Mouse (Mus musculus): ENCODE data around the gene Rapgef5. TPM values are rescaled to one million over a fixed set of nuclear protein-coding genes. Genes with fewer than 3 reads are reported as not detected.
"Not testable (repeated sequence)": the region's sequence is repeated elsewhere in the genome, so short reads cannot be mapped to it uniquely, and the experiment has no call there.

Gene Rapgef5
- polyA plus RNA-seq, 1 experiment from 2014 or later: 15.2 TPM

GRCm38 (mm10) chr12:117781360-117781759 is 265.1 kb downstream of the Rapgef5 start:
- no peak overlapping the region for H3K4me3 ChIP-seq (ENCODE audit: low read length)
- no peak for ATAC-seq (replicated peaks; ENCODE audit: extremely low read depth, insufficient read depth, low FRiP score)
- no peaks in the 10 kb centered on the region for H3K36me3 ChIP-seq (ENCODE audit: control insufficient read depth, insufficient read depth)
- H3K9me3 ChIP-seq (replicated peaks; ENCODE audit: control insufficient read depth, low read length): no peaks in the 10 kb centered on the region
- no peak overlapping the region for H3K27ac ChIP-seq (ENCODE audit: low read length)
- no peaks in the 10 kb centered on the region for H3K27me3 ChIP-seq (ENCODE audit: control insufficient read depth, insufficient read depth, low read length)
- no peak overlapping the region for H3K9ac ChIP-seq (ENCODE audit: low read length)
- no peak overlapping the region for H3K4me2 ChIP-seq (ENCODE audit: low read depth, low read length)
- H3K4me1 ChIP-seq (ENCODE audit: control insufficient read depth, insufficient read depth, low read length): no peaks in the 10 kb centered on the region
- 43% methylated on average over 2 of the region's 2 CpGs for WGBS

- no peaks in the 10 kb centered on the region for H3K9me3 ChIP-seq (replicated peaks; ENCODE audit: control insufficient read depth, low read length)
- no peak overlapping the region for H3K9ac ChIP-seq (ENCODE audit: low read length)
- no peaks in the 10 kb centered on the region for H3K36me3 ChIP-seq (ENCODE audit: control insufficient read depth, insufficient read depth)
- WGBS: 63% methylated on average over 1 of the region's 1 CpGs
- H3K4me2 ChIP-seq (ENCODE audit: low read depth, low read length): no peak overlapping the region
- H3K4me1 ChIP-seq (ENCODE audit: control insufficient read depth, insufficient read depth, low read length): no peaks in the 10 kb centered on the region
- H3K27me3 ChIP-seq (ENCODE audit: control insufficient read depth, insufficient read depth, low read length): 0 out of 2 replicates have a peak, but pooled peaks cover 4% of the 10 kb centered on the region
- no peak overlapping the region for H3K27ac ChIP-seq (ENCODE audit: low read length)
- no peak overlapping the region for H3K4me3 ChIP-seq (ENCODE audit: low read length)
- no peak for ATAC-seq (replicated peaks; ENCODE audit: extremely low read depth, insufficient read depth, low FRiP score)
Measured at GRCm38 (mm10) chr12:117783426-117783825, 267.1 kb downstream of the Rapgef5 start.

- 0 out of 2 replicates have a peak, but pooled peaks cover 4% of the 10 kb centered on the region for H3K27me3 ChIP-seq (ENCODE audit: control insufficient read depth, insufficient read depth, low read length)
- no peak for ATAC-seq (replicated peaks; ENCODE audit: extremely low read depth, insufficient read depth, low FRiP score)
- no peaks in the 10 kb centered on the region for H3K9me3 ChIP-seq (replicated peaks; ENCODE audit: control insufficient read depth, low read length)
- H3K27ac ChIP-seq (ENCODE audit: low read length): no peak overlapping the region
- H3K4me1 ChIP-seq (ENCODE audit: control insufficient read depth, insufficient read depth, low read length): no peaks in the 10 kb centered on the region
- no peak overlapping the region for H3K4me2 ChIP-seq (ENCODE audit: low read depth, low read length)
- 38% methylated on average over 6 of the region's 6 CpGs for WGBS
- H3K9ac ChIP-seq (ENCODE audit: low read length): no peak overlapping the region
- no peaks in the 10 kb centered on the region for H3K36me3 ChIP-seq (ENCODE audit: control insufficient read depth, insufficient read depth)
- no peak overlapping the region for H3K4me3 ChIP-seq (ENCODE audit: low read length)
Measured at GRCm38 (mm10) chr12:117786621-117787020, 270.3 kb downstream of the Rapgef5 start.

GRCm38 (mm10) chr12:117788513-117789011 is 272.3 kb downstream of the Rapgef5 start:
- WGBS: 11% methylated on average over 24 of the region's 24 CpGs
- Histone ChIP-seq H3K27me3 (ENCODE audit: control insufficient read depth, insufficient read depth, low read length) (0 out of 2 replicates have a peak, but pooled peaks cover 4% of the 10 kb centered on the region), H3K36me3 (ENCODE audit: control insufficient read depth, insufficient read depth) (no peaks in the 10 kb centered on the region), H3K4me1 (ENCODE audit: control insufficient read depth, insufficient read depth, low read length) (no peaks in the 10 kb centered on the region), H3K4me2 (ENCODE audit: low read depth, low read length) (peak overlapping the region; percentile 66), H3K9ac (ENCODE audit: low read length) (peak overlapping the region; percentile 34; the same call in 1 of the 2 replicates), H3K27ac (ENCODE audit: low read length) (no peak overlapping the region), H3K4me3 (ENCODE audit: low read length) (peak overlapping the region; percentile 39), H3K9me3 (replicated peaks; ENCODE audit: control insufficient read depth, low read length) (no peaks in the 10 kb centered on the region)
- no peak for ATAC-seq (replicated peaks; ENCODE audit: extremely low read depth, insufficient read depth, low FRiP score)

GRCm38 (mm10) chr12:117789017-117789416 is 272.7 kb downstream of the Rapgef5 start:
- H3K9ac ChIP-seq (ENCODE audit: low read length): no peak overlapping the region
- 46% methylated on average over 7 of the region's 7 CpGs for WGBS
- no peaks in the 10 kb centered on the region for H3K9me3 ChIP-seq (replicated peaks; ENCODE audit: control insufficient read depth, low read length)

GRCm38 (mm10) chr12:117795303-117795702 is 279.0 kb downstream of the Rapgef5 start:
- 74% methylated on average over 4 of the region's 4 CpGs for WGBS
- no peaks in the 10 kb centered on the region for H3K4me1 ChIP-seq (ENCODE audit: control insufficient read depth, insufficient read depth, low read length)
- no peaks in the 10 kb centered on the region for H3K36me3 ChIP-seq (ENCODE audit: control insufficient read depth, insufficient read depth)
- no peak overlapping the region for H3K27ac ChIP-seq (ENCODE audit: low read length)
- no peaks in the 10 kb centered on the region for H3K9me3 ChIP-seq (replicated peaks; ENCODE audit: control insufficient read depth, low read length)
- H3K4me2 ChIP-seq (ENCODE audit: low read depth, low read length): no peak overlapping the region
- no peak overlapping the region for H3K4me3 ChIP-seq (ENCODE audit: low read length)
- no peak overlapping the region for H3K9ac ChIP-seq (ENCODE audit: low read length)
- H3K27me3 ChIP-seq (ENCODE audit: control insufficient read depth, insufficient read depth, low read length): no peaks in the 10 kb centered on the region
- no peak for ATAC-seq (replicated peaks; ENCODE audit: extremely low read depth, insufficient read depth, low FRiP score)

More at GRCm38 (mm10) chr12:117789017-117789416, 272.7 kb downstream of the Rapgef5 start:
- Histone ChIP-seq H3K27me3 (ENCODE audit: control insufficient read depth, insufficient read depth, low read length) (0 out of 2 replicates have a peak, but pooled peaks cover 4% of the 10 kb centered on the region), H3K4me1 (ENCODE audit: control insufficient read depth, insufficient read depth, low read length) (no peaks in the 10 kb centered on the region), H3K4me3 (ENCODE audit: low read length) (no peak overlapping the region; the same call in 1 of the 2 replicates), H3K4me2 (ENCODE audit: low read depth, low read length) (peak overlapping the region; percentile 66; the same call in 1 of the 2 replicates), H3K36me3 (ENCODE audit: control insufficient read depth, insufficient read depth) (no peaks in the 10 kb centered on the region), H3K27ac (ENCODE audit: low read length) (no peak overlapping the region)
- ATAC-seq (replicated peaks; ENCODE audit: extremely low read depth, insufficient read depth, low FRiP score): no peak

- not testable (repeated sequence) for H3K4me1 ChIP-seq (ENCODE audit: control insufficient read depth, insufficient read depth, low read length); H3K27ac ChIP-seq (ENCODE audit: low read length); H3K9me3 ChIP-seq (replicated peaks; ENCODE audit: control insufficient read depth, low read length); H3K36me3 ChIP-seq (ENCODE audit: control insufficient read depth, insufficient read depth); ATAC-seq (replicated peaks; ENCODE audit: extremely low read depth, insufficient read depth, low FRiP score); H3K27me3 ChIP-seq (ENCODE audit: control insufficient read depth, insufficient read depth, low read length); H3K4me2 ChIP-seq (ENCODE audit: low read depth, low read length); H3K9ac ChIP-seq (ENCODE audit: low read length); H3K4me3 ChIP-seq (ENCODE audit: low read length)
- no CpG with 5 or more reads among the region's 6 CpGs for WGBS
Measured at GRCm38 (mm10) chr12:117803989-117804388, 287.7 kb downstream of the Rapgef5 start, which contains the start of gene Cdca7l. Gene Cdca7l, plus strand, starts transcription at chr12:117804289.

GRCm38 (mm10) chr12:117805576-117805975 is 289.3 kb downstream of the Rapgef5 start:
- H3K4me3 ChIP-seq (ENCODE audit: low read length): no peak overlapping the region
- no peak overlapping the region for H3K9ac ChIP-seq (ENCODE audit: low read length)
- H3K4me1 ChIP-seq (ENCODE audit: control insufficient read depth, insufficient read depth, low read length): no peaks in the 10 kb centered on the region
- H3K9me3 ChIP-seq (replicated peaks; ENCODE audit: control insufficient read depth, low read length): no peaks in the 10 kb centered on the region
- no peak overlapping the region for H3K4me2 ChIP-seq (ENCODE audit: low read depth, low read length)
- WGBS: 75% methylated on average over 4 of the region's 4 CpGs
- no peak overlapping the region for H3K27ac ChIP-seq (ENCODE audit: low read length)
- H3K27me3 ChIP-seq (ENCODE audit: control insufficient read depth, insufficient read depth, low read length): peaks cover 2% of the 10 kb centered on the region; the same call in 1 of the 2 replicates
- no peaks in the 10 kb centered on the region for H3K36me3 ChIP-seq (ENCODE audit: control insufficient read depth, insufficient read depth)
- ATAC-seq (replicated peaks; ENCODE audit: extremely low read depth, insufficient read depth, low FRiP score): no peak

GRCm38 (mm10) chr12:117806007-117806451 is 289.8 kb downstream of the Rapgef5 start:
- Histone ChIP-seq H3K4me2 (ENCODE audit: low read depth, low read length) (no peak overlapping the region), H3K27ac (ENCODE audit: low read length) (no peak overlapping the region), H3K9ac (ENCODE audit: low read length) (no peak overlapping the region), H3K27me3 (ENCODE audit: control insufficient read depth, insufficient read depth, low read length) (peaks cover 2% of the 10 kb centered on the region; the same call in 1 of the 2 replicates), H3K9me3 (replicated peaks; ENCODE audit: control insufficient read depth, low read length) (no peaks in the 10 kb centered on the region), H3K4me1 (ENCODE audit: control insufficient read depth, insufficient read depth, low read length) (no peaks in the 10 kb centered on the region), H3K36me3 (ENCODE audit: control insufficient read depth, insufficient read depth) (no peaks in the 10 kb centered on the region), H3K4me3 (ENCODE audit: low read length) (no peak overlapping the region)
- 58% methylated on average over 12 of the region's 12 CpGs for WGBS
- no peak for ATAC-seq (replicated peaks; ENCODE audit: extremely low read depth, insufficient read depth, low FRiP score)
